Mouse (Mus musculus): ENCODE results near the gene Agt. TPM values are rescaled to one million over a fixed set of nuclear protein-coding genes. Genes with fewer than 3 reads are reported as not detected.

Gene Agt
- total RNA-seq, 2 experiments from 2014 or later, result 6.1 to 17.1 TPM

DNA sequence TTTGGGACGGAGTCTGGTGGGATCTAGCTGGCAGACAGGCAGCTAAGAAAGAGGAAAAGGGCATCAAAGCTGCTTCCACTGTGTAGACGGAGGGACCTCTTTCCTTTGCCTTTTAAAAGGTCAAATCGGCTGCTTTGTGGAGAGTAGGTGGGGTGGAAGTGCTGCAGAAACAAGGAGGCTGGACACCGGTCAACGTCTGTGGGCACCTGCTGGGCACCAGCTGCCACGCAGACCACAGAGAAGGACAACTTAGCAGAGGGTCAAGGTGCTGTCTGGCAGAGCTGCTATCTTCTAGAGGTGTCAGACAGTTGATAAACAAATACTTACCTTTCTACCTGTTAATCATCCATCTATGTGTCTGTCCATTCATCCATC, 61.2 kb downstream of the Agt start:
- no peak for DNase-seq
- intact Hi-C loops (cut with DNase I), result no loop called here

DNA sequence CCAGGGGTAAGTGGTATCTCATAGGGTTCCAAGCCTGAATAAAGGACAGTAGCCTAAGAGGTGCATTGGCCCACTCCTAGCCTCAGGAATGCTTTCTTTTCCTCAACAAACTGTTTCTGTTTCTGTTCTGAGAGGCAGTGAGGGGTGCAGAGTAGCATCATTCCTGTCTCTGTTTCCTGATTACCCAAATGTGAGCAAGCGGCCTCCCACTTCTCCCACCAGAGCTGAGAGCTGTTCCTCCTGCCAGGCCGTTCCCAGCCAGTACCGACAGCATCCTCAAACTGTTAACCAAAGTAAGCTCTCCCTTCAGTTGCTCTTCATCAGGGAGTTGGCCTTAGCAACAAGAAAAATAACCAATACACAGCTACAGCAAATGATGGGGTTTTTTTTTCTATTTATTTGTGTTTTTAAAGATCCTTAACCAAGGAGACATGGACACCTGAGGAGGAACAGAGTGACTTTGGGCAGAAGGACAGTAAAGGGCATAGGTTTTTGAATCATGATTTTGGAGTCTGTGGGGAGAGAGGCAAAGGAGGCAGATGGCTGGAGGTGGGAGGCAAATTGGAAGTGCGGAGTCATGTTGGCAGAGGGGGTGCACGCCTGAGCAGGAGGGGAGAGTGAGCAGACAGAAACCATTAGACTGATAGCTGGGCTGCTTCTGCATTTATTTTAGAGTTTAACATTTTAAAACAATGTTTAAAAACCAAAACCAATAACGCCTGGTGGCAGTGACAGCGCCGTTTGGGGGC, 61.8 kb downstream of the Agt start:
- intact Hi-C loops (cut with DNase I), result no loop called here
- no peak for DNase-seq

Other genes with a start within 250 kb of the Agt start
- gene Pgbd5, start 130.0 kb downstream of the Agt start, total RNA-seq (2021), result 1 to 10 TPM; 2.5 to 3.9 TPM
- gene Cog2, start 48.9 kb downstream of the Agt start, total RNA-seq (2021), result 10 to 100 TPM; 22.5 to 28.2 TPM
- gene Capn9, start 6.4 kb upstream of the Agt start, total RNA-seq (2021), result not detected
- 100 to 1,000 TPM; 144 to 160 TPM for gene 2310022B05Rik, start 93.7 kb upstream of the Agt start, total RNA-seq (2021)
- gene Ttc13, start 152.3 kb upstream of the Agt start, total RNA-seq (2021), result 10 to 100 TPM; 21.2 to 21.6 TPM
- gene Arv1, start 152.4 kb upstream of the Agt start, total RNA-seq (2021), result 1 to 10 TPM; 5.2 to 5.7 TPM
- 1 to 10 TPM; 1.8 TPM for gene Fam89a, start 182.1 kb upstream of the Agt start, total RNA-seq (2021)
- gene Trim67, start 223.4 kb upstream of the Agt start, total RNA-seq (2021), result 1 to 10 TPM in 1 of 2 experiments, under 1 TPM in 1; 0.22 to 1.2 TPM

Data from heart, postnatal 10 days (tissue).